Mouse (Mus musculus) hindbrain, embryonic 10.5 days (tissue): ENCODE data around the gene Tmem132c. TPM values are rescaled to one million over a fixed set of nuclear protein-coding genes. Genes with fewer than 3 reads are reported as not detected.

Experiments
- DNase-seq: peaks from one replicate; pipeline ENCODE4 v3.0.0-alpha.2; 2017; ENCODE audit warnings: low spot score
- H3K27ac ChIP-seq: fragments of 300-500 bp; sonication (generic); 2 replicates; pipeline ENCODE4 v1.5.1; 2016; ENCODE audit warnings: mild to moderate bottlenecking, moderate library complexity
- H3K27me3 ChIP-seq: fragments of 300-500 bp; sonication (generic); 2 replicates; pipeline ENCODE4 v1.6.1; 2016; ENCODE audit warnings: mild to moderate bottlenecking; ENCODE audit not compliant: poor library complexity, insufficient read depth, severe bottlenecking
- H3K36me3 ChIP-seq: fragments of 300-500 bp; sonication (generic); 2 replicates; pipeline ENCODE4 v1.6.1; 2016; ENCODE audit warnings: mild to moderate bottlenecking, moderate library complexity
- H3K4me1 ChIP-seq: fragments of 300-500 bp; sonication (generic); replicated peaks from 2 replicates; pipeline ENCODE4 v1.6.1; 2016; ENCODE audit warnings: mild to moderate bottlenecking
- H3K4me3 ChIP-seq: fragments of 300-500 bp; sonication (generic); 2 replicates; pipeline ENCODE4 v1.5.1; 2016; ENCODE audit warnings: mild to moderate bottlenecking, moderate library complexity
- H3K9me3 ChIP-seq: fragments of 300-500 bp; sonication (generic); 2 replicates; pipeline ENCODE4 v1.6.1; 2016; ENCODE audit warnings: mild to moderate bottlenecking, moderate library complexity
- WGBS: fragments of 180-500 bp; shearing (Covaris S2); methylation state at CpG from one replicate; pipeline ENCODE4 v1.1.7; 2016; 5-methylcytosine and 5-hydroxymethylcytosine counted together
- polyA plus RNA-seq: library from polyadenylated mRNA; unstranded; fragments of >200 nt; fragmentation: Nextera tagmentation; extraction: Ambion mirVana; gene quantifications from 2 replicates; pipeline ENCODE4 v1.2.1, GENCODE M21; 2016

The Tmem132c gene
- polyA plus RNA-seq: 24.0 and 33.2 TPM in 2 replicates

GRCm38 (mm10) chr5:127241136-127241924 is at the start of gene Tmem132c:
Gene Tmem132c (plus strand): TSS chr5:127241808.
- no peaks in the 10 kb centered on the region for H3K36me3 ChIP-seq
- DNase-seq: peak; percentile 93
- peak within 1 kb of the TSS; percentile 76 for H3K4me3 ChIP-seq
- H3K27me3 ChIP-seq: peaks cover 85% of the 10 kb centered on the region
- peaks cover 39% of the 10 kb centered on the region for H3K4me1 ChIP-seq
- peak within 1 kb of the TSS; percentile 83 for H3K27ac ChIP-seq
- H3K9me3 ChIP-seq: 0 out of 2 replicates have a peak, but pooled peaks cover 2% of the 10 kb centered on the region
- WGBS: under 1% methylated on average over 58 of the region's 58 CpGs

DNA sequence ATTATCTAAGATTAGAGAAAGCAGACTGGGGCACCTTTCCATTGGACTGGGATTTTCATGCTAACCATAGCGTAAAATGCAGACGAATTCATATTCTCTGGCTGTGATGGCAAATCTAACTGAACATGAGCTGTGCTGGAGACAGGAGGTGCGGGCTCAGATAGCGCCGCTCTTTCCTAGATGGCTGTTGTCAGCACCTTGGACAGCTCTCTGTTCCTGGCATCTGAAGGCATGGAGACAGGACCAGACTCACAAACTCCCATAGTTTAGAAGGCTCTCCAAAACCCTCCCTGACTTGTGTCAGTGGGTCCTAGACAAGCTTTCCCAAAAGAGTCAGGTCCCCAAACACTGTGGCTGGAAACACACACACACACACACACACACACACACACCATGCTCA is 49.7 kb upstream of the Tmem132c start:
- DNase-seq: peak; percentile 60
- Histone ChIP-seq H3K9me3 (peaks cover 8% of the 10 kb centered on the region; the same call in 1 of the 2 replicates), H3K27me3 (no peaks in the 10 kb centered on the region), H3K4me3 (no peak overlapping the region), H3K36me3 (no peaks in the 10 kb centered on the region), H3K4me1 (no peaks in the 10 kb centered on the region), H3K27ac (no peak overlapping the region)
- 32% methylated on average over 5 of the region's 5 CpGs for WGBS

DNA sequence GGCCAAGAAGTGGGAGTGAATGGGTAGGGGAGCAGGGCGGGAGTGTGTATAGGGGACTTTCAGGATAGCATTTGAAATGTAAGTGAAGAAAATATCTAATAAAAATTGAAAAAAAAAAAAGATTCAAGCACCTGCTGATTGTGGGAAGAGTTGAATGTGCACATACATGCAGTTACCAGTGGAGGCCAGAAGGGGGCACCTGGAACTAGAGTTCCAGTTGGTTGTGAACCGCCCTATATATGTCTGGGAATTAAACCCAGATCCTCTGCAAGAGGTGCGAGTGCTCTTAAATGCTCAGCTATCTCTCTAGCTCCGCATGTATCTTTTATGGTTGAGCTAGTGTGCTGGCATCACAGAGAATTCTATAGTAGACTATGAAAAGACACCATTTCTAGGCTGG is 42.8 kb upstream of the Tmem132c start:
- H3K27ac ChIP-seq: no peak overlapping the region
- no peaks in the 10 kb centered on the region for H3K36me3 ChIP-seq
- 55% methylated on average over 4 of the region's 4 CpGs for WGBS
- H3K4me1 ChIP-seq: no peaks in the 10 kb centered on the region
- no peaks in the 10 kb centered on the region for H3K9me3 ChIP-seq
- no peak overlapping the region for H3K4me3 ChIP-seq
- no peaks in the 10 kb centered on the region for H3K27me3 ChIP-seq
- peak; percentile 31 for DNase-seq

DNA sequence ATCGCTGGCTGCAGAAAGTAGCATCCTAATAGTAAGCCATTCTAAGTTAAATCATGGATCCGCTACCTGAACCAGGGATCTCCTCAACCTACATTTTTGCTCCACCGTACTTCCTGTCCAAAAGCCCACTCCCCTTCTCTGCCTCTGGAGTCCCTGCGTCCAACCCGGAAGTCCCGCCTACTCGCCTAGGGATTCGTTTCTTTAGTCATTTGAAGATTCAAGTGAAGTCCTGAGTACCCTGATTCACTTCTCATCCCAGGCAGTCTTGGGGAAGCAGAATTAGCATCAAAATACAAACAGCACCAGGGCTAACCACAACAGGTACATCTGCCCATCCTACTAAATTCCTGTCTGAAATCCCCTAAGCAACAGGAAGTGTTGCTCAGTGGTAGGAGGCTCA is 36.7 kb upstream of the Tmem132c start:
- Histone ChIP-seq H3K27ac (no peak overlapping the region), H3K36me3 (no peaks in the 10 kb centered on the region), H3K4me1 (no peaks in the 10 kb centered on the region), H3K4me3 (no peak overlapping the region), H3K27me3 (no peaks in the 10 kb centered on the region), H3K9me3 (peaks cover 12% of the 10 kb centered on the region)
- no peak for DNase-seq
- 85% methylated on average over 8 of the region's 8 CpGs for WGBS

DNA sequence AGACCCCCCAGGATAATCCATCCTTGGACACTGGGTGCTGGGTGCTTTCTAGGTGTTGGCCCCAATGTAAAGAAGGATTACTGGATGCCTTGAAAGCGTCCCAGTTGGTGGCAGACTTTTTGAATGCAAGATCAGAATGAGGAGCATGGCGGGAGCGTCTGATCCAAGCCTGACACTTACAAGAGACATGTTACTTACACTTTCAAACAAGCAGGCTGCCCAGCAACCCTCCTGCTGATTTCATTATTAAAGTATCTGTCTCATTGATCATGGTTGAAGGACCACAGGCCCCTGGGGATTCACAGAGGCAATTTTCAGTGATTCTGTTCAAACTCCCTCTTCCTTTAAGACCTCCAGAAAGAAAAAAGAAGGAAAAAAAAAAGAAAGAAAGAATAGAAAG is 25.2 kb upstream of the Tmem132c start:
- 37% methylated on average over 3 of the region's 3 CpGs for WGBS
- DNase-seq: peak; percentile 37
- H3K27ac ChIP-seq: no peak overlapping the region

DNA sequence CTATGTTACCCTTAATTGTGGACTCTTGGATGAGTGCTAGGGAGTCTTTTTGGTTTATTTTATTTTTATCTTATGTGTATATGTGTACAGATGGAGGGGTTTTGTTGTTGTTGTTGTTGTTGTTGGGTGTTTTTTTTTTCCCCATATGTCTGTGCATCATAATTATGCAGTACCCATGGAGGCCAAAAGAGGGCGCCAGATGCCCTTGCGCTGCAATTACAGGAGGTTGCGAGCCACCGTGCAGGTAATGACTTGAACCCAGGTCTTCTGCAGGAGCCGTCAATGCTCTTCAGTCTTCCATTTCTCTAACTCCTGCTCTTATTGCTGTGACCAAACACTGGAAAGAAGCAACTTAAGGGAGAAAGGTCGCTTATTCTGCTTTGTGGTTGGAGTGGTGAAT is 23.9 kb upstream of the Tmem132c start:
- 68% methylated on average over 6 of the region's 6 CpGs for WGBS
- no peak for DNase-seq
- Histone ChIP-seq H3K27ac (no peak overlapping the region), H3K9me3 (peaks cover 5% of the 10 kb centered on the region; the same call in 1 of the 2 replicates), H3K4me3 (no peak overlapping the region), H3K27me3 (no peaks in the 10 kb centered on the region; the same call in 1 of the 2 replicates), H3K36me3 (no peaks in the 10 kb centered on the region), H3K4me1 (peaks cover 16% of the 10 kb centered on the region)

More for the DNA sequence above, 25.2 kb upstream of the Tmem132c start:
- Histone ChIP-seq H3K4me3 (no peak overlapping the region), H3K36me3 (no peaks in the 10 kb centered on the region), H3K4me1 (peaks cover 26% of the 10 kb centered on the region), H3K27me3 (no peaks in the 10 kb centered on the region; the same call in 1 of the 2 replicates), H3K9me3 (peaks cover 5% of the 10 kb centered on the region; the same call in 1 of the 2 replicates)

- Histone ChIP-seq H3K27ac (peak overlapping the region; percentile 81), H3K27me3 (peaks cover 28% of the 10 kb centered on the region), H3K4me3 (peak overlapping the region; percentile 48), H3K36me3 (no peaks in the 10 kb centered on the region), H3K9me3 (no peaks in the 10 kb centered on the region), H3K4me1 (peaks cover 19% of the 10 kb centered on the region)
- WGBS: 3% methylated on average over 14 of the region's 14 CpGs
- DNase-seq: peak; percentile 61
These were observed 13.5 kb upstream of the Tmem132c start for GRCm38 (mm10) chr5:127227929-127228595.

GRCm38 (mm10) chr5:127234715-127235114 is 6.9 kb upstream of the Tmem132c start:
- 2% methylated on average over 7 of the region's 7 CpGs for WGBS
- peak; percentile 77 for DNase-seq
- Histone ChIP-seq H3K27ac (peak overlapping the region; percentile 64; the same call in 1 of the 2 replicates), H3K4me1 (peaks cover 20% of the 10 kb centered on the region), H3K27me3 (peaks cover 53% of the 10 kb centered on the region), H3K9me3 (0 out of 2 replicates have a peak, but pooled peaks cover 2% of the 10 kb centered on the region), H3K4me3 (peak overlapping the region; percentile 29), H3K36me3 (no peaks in the 10 kb centered on the region)

DNA sequence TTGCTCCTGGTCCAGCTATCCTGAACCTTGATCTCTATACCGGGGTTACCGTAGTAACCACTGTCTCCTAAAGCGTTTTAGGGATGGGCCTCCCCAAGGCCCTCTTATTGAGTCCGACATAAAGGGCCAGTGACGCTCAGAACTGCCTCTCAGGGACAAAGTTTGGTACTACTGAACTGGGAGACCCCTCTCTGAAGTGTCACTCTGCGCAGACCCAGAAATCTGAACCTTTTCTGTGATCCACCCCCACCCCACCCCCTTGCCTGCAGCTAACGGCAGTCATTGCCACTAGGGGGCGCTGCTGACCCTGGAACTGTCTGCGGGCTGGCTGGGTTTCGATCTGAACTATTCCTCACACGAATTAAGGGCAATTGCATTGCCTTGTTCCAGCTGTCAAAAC is 6.4 kb upstream of the Tmem132c start:
- DNase-seq: peak; percentile 91
- no peaks in the 10 kb centered on the region for H3K36me3 ChIP-seq
- H3K4me1 ChIP-seq: peaks cover 20% of the 10 kb centered on the region
- 0 out of 2 replicates have a peak, but pooled peaks cover 2% of the 10 kb centered on the region for H3K9me3 ChIP-seq
- H3K4me3 ChIP-seq: peak overlapping the region; percentile 29
- 0 out of 2 replicates have a peak overlapping the region, but pooled peaks have one; percentile 64 for H3K27ac ChIP-seq
- peaks cover 53% of the 10 kb centered on the region for H3K27me3 ChIP-seq
- WGBS: 5% methylated on average over 11 of the region's 11 CpGs

DNA sequence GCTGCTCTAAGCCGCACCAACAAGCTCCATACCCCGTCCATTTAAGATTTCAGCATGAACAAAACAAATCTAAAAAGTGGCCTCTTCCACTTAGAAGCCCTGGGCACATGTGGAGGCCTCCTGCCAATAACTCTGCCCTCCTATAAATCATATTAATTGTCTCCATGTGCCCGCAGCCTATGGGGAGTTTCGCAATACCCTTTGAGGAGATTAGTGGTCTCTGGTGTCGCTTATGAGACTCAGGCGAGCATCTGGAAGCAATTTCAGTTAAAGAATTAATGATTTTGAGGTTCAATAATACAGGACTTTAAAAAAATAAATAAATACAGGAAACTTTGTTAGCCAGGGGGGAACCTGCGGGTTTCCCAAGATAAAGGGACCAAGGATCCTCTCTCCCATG is 1.9 kb upstream of the Tmem132c start:
- H3K4me1 ChIP-seq: peaks cover 53% of the 10 kb centered on the region
- H3K27ac ChIP-seq: no peak overlapping the region

GRCm38 (mm10) chr5:127240646-127241045 is 962 bp upstream of the Tmem132c start:
- H3K9me3 ChIP-seq: 0 out of 2 replicates have a peak, but pooled peaks cover 2% of the 10 kb centered on the region
- WGBS: 8% methylated on average over 4 of the region's 4 CpGs
- DNase-seq: peak; percentile 28
- peaks cover 90% of the 10 kb centered on the region for H3K27me3 ChIP-seq
- H3K4me3 ChIP-seq: peak overlapping the region; percentile 76
- H3K27ac ChIP-seq: peak overlapping the region; percentile 83
- H3K4me1 ChIP-seq: peaks cover 43% of the 10 kb centered on the region
- H3K36me3 ChIP-seq: no peaks in the 10 kb centered on the region

More for the DNA sequence above, 1.9 kb upstream of the Tmem132c start:
- Histone ChIP-seq H3K36me3 (no peaks in the 10 kb centered on the region), H3K9me3 (0 out of 2 replicates have a peak, but pooled peaks cover 2% of the 10 kb centered on the region), H3K4me3 (no peak overlapping the region), H3K27me3 (peaks cover 83% of the 10 kb centered on the region)
- WGBS: 61% methylated on average over 7 of the region's 7 CpGs
- peak; percentile 48 for DNase-seq

- Histone ChIP-seq H3K9me3 (0 out of 2 replicates have a peak, but pooled peaks cover 2% of the 10 kb centered on the region), H3K27ac (peak overlapping the region; percentile 83), H3K27me3 (peaks cover 76% of the 10 kb centered on the region), H3K4me1 (peaks cover 39% of the 10 kb centered on the region), H3K4me3 (peak overlapping the region; percentile 76), H3K36me3 (no peaks in the 10 kb centered on the region)
- DNase-seq: peak; percentile 65
- under 1% methylated on average over 71 of the region's 73 CpGs for WGBS
These were observed 536 bp downstream of the Tmem132c start for GRCm38 (mm10) chr5:127241925-127242762.
